Mouse (Mus musculus) embryo, embryonic 9.5 days (tissue): ENCODE results near the gene Scamp5.

Source experiments
- DNase-seq: peaks from one replicate; pipeline ENCODE4 v3.0.0-alpha.2; 2017; ENCODE audit errors: extremely low spot score

The Scamp5 gene

DNA sequence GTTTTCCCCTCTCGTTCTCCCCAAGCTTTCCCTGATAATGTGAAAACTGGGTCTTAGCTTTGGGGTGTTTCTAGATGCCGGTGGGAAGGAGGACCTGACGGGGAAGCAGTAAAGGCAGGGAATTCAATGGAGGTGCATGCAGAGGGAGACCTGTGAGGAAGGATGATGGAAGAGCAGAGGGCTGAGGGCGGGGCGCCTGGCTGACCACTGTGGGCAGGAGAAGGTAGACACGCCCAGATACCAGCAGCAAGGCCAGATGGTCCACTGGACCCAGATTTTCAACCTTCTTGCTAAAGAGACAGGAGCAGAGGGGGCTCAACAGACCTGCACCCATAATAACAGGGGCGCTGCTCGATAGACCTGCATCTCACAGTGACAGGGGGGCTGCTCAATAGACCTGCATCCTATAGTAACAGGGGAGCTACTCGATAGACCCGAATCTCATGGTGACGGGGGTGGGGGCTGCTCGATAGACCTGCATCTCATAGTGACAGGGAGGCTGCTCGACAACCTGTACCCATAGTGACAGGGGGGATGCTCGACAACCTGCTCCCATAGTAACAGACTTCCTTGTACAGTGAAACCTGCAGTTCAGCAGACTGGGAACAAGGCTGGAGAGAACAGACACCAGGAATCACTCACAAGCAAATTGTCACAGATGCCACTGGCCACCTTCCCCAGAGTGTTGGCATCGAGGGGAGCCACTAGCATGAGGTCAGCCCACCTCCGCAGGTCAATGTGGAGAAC, 48.2 kb downstream of the Scamp5 start:
- DNase-seq: no peak

DNA sequence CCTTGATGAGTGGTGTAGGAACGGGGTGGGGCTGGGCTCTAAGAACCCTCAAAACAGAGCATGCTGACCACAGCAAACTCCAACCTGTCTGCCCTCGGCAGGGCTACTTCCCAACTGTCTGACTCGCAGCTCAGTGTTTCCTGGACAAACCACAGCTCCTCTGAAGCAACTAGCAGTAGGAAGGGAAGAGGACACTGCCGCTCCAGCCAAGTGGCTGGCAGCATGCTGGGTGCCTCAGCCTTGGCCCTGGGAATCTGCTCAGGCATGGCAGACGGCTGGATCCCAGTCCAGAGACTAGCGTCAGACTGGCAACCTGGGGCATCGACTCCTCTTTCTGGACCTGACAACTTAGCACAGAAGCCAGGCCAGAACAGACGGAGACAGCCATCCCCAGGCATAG, 50.5 kb downstream of the Scamp5 start:
- no peak for DNase-seq

DNA sequence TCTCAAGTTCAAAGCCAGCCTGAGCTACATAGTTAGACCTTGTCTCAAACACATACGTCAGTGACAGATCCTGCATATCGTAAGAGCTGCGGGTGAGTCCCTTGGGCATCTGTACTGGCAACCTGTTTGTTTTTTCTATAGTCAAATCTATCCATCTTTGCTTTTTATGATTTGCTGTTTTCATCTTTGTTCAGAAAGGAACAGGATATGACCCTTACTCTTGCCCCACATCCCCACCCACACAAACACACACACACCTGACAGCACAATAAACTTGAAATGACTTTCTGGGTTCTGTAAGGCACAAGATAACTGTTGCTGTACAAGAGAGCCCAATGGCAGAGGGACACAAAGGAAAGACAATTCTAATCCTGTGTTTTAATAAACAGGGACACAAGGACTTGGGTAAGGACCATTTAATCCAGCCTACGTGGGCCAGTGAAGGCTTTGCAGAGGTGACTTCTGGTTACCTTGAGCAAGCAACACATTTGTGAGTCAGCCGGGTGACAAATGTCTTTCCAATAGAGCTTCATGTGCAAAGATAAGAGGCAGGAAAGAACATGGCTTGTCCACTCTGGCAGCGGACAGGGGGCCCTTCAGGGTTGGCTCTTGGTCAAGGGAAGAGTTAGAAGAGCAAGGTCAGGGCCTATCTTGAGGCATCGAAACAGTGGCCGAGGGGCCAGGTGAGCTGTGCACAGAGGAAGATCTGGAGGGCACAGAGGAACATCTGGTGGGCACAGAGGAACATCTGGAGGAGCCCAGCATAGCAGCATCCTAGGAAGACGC, 60.5 kb downstream of the Scamp5 start:
- DNase-seq: no peak

DNA sequence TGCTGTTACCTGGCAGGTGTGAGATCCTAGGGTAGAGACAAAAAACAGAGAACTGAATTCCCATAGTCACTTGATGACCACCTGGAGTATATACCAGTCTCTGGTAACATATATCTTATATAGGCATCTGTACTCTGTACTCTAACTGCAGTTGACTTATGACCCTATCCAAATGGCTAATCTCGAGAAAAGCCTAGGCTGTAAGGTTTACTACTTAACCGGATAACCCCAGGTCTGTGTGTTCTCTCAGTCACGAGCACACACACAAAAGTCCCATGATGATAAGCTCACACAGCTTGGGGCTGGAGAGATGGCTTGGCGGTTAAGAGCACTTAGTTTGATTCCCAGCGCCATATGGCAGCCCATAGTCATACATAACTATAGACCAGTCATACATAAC, 61.5 kb downstream of the Scamp5 start:
- no peak for DNase-seq

DNA sequence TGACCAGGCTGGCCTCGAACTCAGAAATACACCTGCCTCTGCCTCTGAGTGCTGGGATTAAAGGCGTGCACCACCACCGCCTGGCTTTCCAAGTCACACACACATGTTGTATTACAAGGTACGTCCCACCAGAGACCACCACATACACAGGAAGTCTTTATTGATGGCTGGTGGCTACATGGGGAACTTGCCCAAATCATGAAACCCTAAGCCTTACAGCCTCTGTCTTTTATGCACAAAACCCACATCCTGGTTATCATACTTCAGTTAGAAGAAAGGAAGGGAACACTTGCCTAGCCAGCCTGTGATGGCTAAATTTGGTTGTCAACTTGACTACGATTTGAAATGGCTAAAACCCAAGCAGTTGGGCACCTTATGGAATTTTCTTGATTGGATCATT, 63.8 kb downstream of the Scamp5 start:
- DNase-seq: no peak

DNA sequence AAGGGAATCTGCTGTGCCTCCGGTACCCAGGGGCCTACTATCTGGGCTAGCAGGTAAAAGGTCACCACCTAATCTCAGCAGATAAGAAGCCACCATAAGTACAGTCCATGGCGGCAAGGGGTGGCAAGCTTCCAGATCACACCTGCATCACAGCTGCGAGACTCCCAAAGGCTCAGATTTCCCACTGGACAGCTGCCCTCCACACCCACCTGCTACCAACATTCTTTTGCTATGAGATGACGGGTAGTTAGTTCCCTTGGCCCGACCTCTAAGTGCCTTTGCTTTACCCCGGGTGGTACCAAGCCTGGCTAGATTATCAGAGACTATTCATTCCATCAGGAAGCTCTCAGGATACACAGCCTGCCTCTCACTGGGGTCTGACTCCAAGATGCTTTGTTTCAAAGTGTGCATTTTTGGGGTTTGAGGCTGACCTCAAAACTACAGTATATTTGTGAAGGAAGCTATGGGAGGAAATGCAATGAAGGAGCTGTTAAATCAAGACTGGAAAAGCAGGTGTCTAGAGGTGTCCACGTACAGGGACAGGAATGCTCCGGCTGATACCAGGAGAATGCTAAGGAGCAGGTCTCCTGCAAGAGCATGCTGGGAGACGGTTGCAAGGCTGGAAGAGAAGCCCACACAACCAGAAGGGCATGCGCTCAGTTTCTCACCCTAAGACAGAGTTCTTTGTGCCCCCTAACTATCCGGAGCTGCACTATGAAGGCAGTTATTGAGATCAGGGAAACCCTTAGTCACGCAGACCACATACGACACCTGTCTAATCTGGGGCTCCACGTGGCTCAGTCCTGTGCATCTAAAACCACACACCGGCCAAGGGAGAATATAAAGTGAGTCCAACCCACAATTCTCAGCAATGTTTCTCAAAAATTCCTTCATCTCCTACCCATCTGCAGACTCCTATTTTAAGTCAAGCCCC, 65.3 kb downstream of the Scamp5 start:
- no peak for DNase-seq

DNA sequence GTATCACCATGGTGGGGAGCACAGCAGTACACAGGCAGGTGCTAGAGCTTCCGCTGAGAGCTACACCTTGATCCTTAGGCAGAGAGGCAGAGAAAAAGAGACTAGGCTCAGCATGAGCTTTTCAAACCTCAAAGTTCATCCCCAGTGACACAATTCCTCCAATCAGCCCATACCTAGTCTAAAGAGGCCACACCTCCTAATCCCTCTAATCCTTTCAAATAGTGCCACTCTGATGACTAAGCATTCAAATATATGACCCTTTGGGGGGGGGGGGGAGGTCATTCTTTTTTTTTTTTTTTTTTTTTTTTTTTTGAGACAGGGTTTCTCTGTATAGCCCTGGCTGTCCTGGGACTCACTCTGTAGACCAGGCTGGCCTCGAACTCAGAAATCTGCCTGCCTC, 69.1 kb downstream of the Scamp5 start:
- no peak for DNase-seq

DNA sequence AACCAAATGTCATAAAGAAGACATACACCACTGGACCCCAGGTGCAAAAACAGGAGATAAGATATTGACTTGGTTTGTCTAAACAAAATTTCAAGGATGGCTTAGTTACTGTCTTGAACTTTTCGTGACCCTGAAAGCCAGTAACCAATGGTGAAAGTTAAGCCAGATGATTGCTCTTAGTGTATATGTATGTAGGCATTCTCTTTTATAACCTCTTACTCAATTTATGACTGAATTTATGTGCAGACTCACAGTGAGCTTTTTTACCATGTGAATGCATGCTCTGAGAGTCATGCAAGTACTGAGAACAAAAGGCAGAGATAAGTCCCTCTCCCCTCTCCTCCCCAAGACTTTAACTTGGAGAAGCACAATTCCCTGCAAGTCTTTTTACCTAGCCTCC, 75.0 kb downstream of the Scamp5 start:
- no peak for DNase-seq
